Mouse (Mus musculus) CH12.LX (cell line): ENCODE data around the gene Anapc10. TPM values are rescaled to one million over a fixed set of nuclear protein-coding genes. Genes with fewer than 3 reads are reported as not detected.

Experiments used
- DNase-seq: peaks from one replicate; pipeline ENCODE4 v3.0.0-alpha.2; 2013; ENCODE audit errors: extremely low read depth
- H3K27ac ChIP-seq: 2 replicates; pipeline ENCODE4 v1.5.1; 2012; ENCODE audit warnings: low read depth, mild to moderate bottlenecking, control low read depth, moderate library complexity; ENCODE audit not compliant: insufficient read depth
- H3K27me3 ChIP-seq: replicated peaks from 2 replicates; pipeline ENCODE3; 2012; ENCODE audit warnings: inconsistent platforms
- H3K36me3 ChIP-seq, 2 experiments: replicated peaks in 1 of 2; 2 replicates each; pipeline versions ENCODE3 to v1.6.1; 2012; ENCODE audit warnings: inconsistent platforms in 1 of 2, low read length in 1 of 2, mild to moderate bottlenecking in 1 of 2, mixed read lengths in 1 of 2, moderate library complexity in 1 of 2; ENCODE audit not compliant: control insufficient read depth in 1 of 2, insufficient read depth in 1 of 2
- H3K4me1 ChIP-seq, 2 experiments: 2 replicates each; pipeline ENCODE4 v1.6.1; 2012; ENCODE audit warnings: inconsistent platforms in 1 of 2, moderate library complexity in 1 of 2; ENCODE audit not compliant: insufficient read depth in 2 of 2, control insufficient read depth in 1 of 2
- H3K4me2 ChIP-seq: 2 replicates; pipeline ENCODE4 v1.6.1; 2012; ENCODE audit warnings: low read depth, mild to moderate bottlenecking, control low read depth; ENCODE audit not compliant: poor library complexity, insufficient read depth, severe bottlenecking
- H3K4me3 ChIP-seq, 3 experiments: fragments of 150-350 bp in 1 of 3; sonication (generic) in 1 of 3; replicated peaks in 1 of 3; 2 replicates each; pipeline versions ENCODE3 to v1.5.1; 2011 to 2012; ENCODE audit warnings: low read depth in 2 of 3, low read length in 2 of 3, mild to moderate bottlenecking in 2 of 3, moderate library complexity in 2 of 3, control low read depth in 1 of 3, improper control_type of control experiment in 1 of 3, inconsistent platforms in 1 of 3, mixed read lengths in 1 of 3; ENCODE audit not compliant: poor library complexity in 1 of 3
- H3K79me2 ChIP-seq: replicated peaks from 2 replicates; pipeline ENCODE4 v1.6.1; 2012; ENCODE audit warnings: mild to moderate bottlenecking, moderate library complexity; ENCODE audit not compliant: control insufficient read depth, poor library complexity, insufficient read depth, severe bottlenecking; ENCODE audit errors: extremely low read depth
- H3K9ac ChIP-seq: 2 replicates; pipeline ENCODE4 v1.6.1; 2012; ENCODE audit warnings: low read depth, mild to moderate bottlenecking, control low read depth, moderate library complexity; ENCODE audit not compliant: insufficient read depth
- H3K9me3 ChIP-seq: replicated peaks from 2 replicates; pipeline ENCODE3; 2012; ENCODE audit warnings: low read length, inconsistent platforms, mixed read lengths
- BHLHE40 ChIP-seq: IDR thresholded peaks from 2 replicates; pipeline ENCODE4 v1.6.1; 2011; ENCODE audit warnings: mild to moderate bottlenecking, low read depth, low read length, improper control_type of control experiment
- CHD1 ChIP-seq: IDR thresholded peaks from 2 replicates; pipeline ENCODE4 v1.6.1; 2012; ENCODE audit warnings: low read depth, low read length, improper control_type of control experiment, inconsistent platforms
- CTCF ChIP-seq, 2 experiments: IDR thresholded peaks in 1 of 2; conservative IDR thresholded peaks in 1 of 2; 2 replicates each; pipeline ENCODE4 v1.5.1; 2011 to 2012; ENCODE audit warnings: low read depth in 2 of 2, low read length in 2 of 2, improper control_type of control experiment in 1 of 2, inconsistent platforms in 1 of 2, mild to moderate bottlenecking in 1 of 2, moderate library complexity in 1 of 2
- E2F4 ChIP-seq: IDR thresholded peaks from 2 replicates; pipeline ENCODE4 v1.6.1; 2011; ENCODE audit warnings: low read depth, low read length, improper control_type of control experiment; ENCODE audit not compliant: insufficient replicate concordance
- ETS1 ChIP-seq: conservative IDR thresholded peaks from 2 replicates; pipeline ENCODE4 v1.6.1; 2012; ENCODE audit warnings: low read depth, mild to moderate bottlenecking, inconsistent platforms, low read length, improper control_type of control experiment, moderate library complexity
- HCFC1 ChIP-seq: IDR thresholded peaks from 2 replicates; pipeline ENCODE4 v1.6.1; 2012; ENCODE audit warnings: low read depth, mild to moderate bottlenecking, inconsistent platforms, low read length, improper control_type of control experiment
- JUN ChIP-seq: IDR thresholded peaks from 2 replicates; pipeline ENCODE4 v1.6.1; 2011; ENCODE audit warnings: low read depth, mild to moderate bottlenecking, low read length, improper control_type of control experiment, moderate library complexity; ENCODE audit not compliant: insufficient read depth
- MAFK ChIP-seq: IDR thresholded peaks from 2 replicates; pipeline ENCODE4 v1.6.1; 2011; ENCODE audit warnings: low read length, improper control_type of control experiment; ENCODE audit not compliant: insufficient replicate concordance
- MAX ChIP-seq: IDR thresholded peaks from 2 replicates; pipeline ENCODE4 v1.6.1; 2011; ENCODE audit warnings: low read length, improper control_type of control experiment
- MYC ChIP-seq: IDR thresholded peaks from 2 replicates; pipeline ENCODE4 v1.6.1; 2011; ENCODE audit warnings: low read depth, mild to moderate bottlenecking, improper control_type of control experiment, low read length
- NRF1 ChIP-seq: IDR thresholded peaks from 2 replicates; pipeline ENCODE4 v1.6.1; 2014; ENCODE audit warnings: low read depth, mild to moderate bottlenecking, inconsistent platforms, low read length, improper control_type of control experiment, moderate library complexity
- PAX5 ChIP-seq: IDR thresholded peaks from 2 replicates; pipeline ENCODE4 v1.6.1; 2012; ENCODE audit warnings: low read length, inconsistent platforms, mixed read lengths
- RAD21 ChIP-seq: IDR thresholded peaks from 2 replicates; pipeline ENCODE4 v1.6.1; 2011; ENCODE audit warnings: low read depth, mild to moderate bottlenecking, low read length, improper control_type of control experiment, moderate library complexity
- RCOR1 ChIP-seq: conservative IDR thresholded peaks from 2 replicates; pipeline ENCODE4 v1.6.1; 2012; ENCODE audit warnings: low read depth, mild to moderate bottlenecking, inconsistent platforms, low read length, improper control_type of control experiment
- SIN3A ChIP-seq: IDR thresholded peaks from 2 replicates; pipeline ENCODE4 v1.6.1; 2012; ENCODE audit warnings: low read length, improper control_type of control experiment, inconsistent platforms
- SMC3 ChIP-seq: IDR thresholded peaks from 2 replicates; pipeline ENCODE4 v1.6.1; 2011; ENCODE audit warnings: low read depth, low read length, improper control_type of control experiment
- TBP ChIP-seq: conservative IDR thresholded peaks from 2 replicates; pipeline ENCODE4 v1.6.1; 2011; ENCODE audit warnings: low read depth, low read length, improper control_type of control experiment
- TCF12 ChIP-seq: IDR thresholded peaks from 2 replicates; pipeline ENCODE4 v1.6.1; 2014; ENCODE audit warnings: low read depth, mild to moderate bottlenecking, inconsistent platforms, low read length, improper control_type of control experiment
- UBTF ChIP-seq: IDR thresholded peaks from 2 replicates; pipeline ENCODE4 v1.6.1; 2012; ENCODE audit warnings: low read depth, mild to moderate bottlenecking, inconsistent platforms, low read length, improper control_type of control experiment, moderate library complexity
- USF1 ChIP-seq: IDR thresholded peaks from 2 replicates; pipeline ENCODE4 v1.6.1; 2014; ENCODE audit warnings: low read depth, mild to moderate bottlenecking, inconsistent platforms, low read length, improper control_type of control experiment
- USF2 ChIP-seq: conservative IDR thresholded peaks from 2 replicates; pipeline ENCODE4 v1.6.1; 2011; ENCODE audit warnings: low read depth, low read length, improper control_type of control experiment
- ZC3H11A ChIP-seq: IDR thresholded peaks from 2 replicates; pipeline ENCODE4 v1.6.1; 2012; ENCODE audit warnings: low read depth, mild to moderate bottlenecking, inconsistent platforms, low read length, improper control_type of control experiment
- ZMIZ1 ChIP-seq: IDR thresholded peaks from 2 replicates; pipeline ENCODE4 v1.6.1; 2012; ENCODE audit warnings: low read depth, mild to moderate bottlenecking, inconsistent platforms, low read length, improper control_type of control experiment
- ZNF384 ChIP-seq: IDR thresholded peaks from 2 replicates; pipeline ENCODE4 v1.6.1; 2012; ENCODE audit warnings: low read depth, low read length, improper control_type of control experiment, inconsistent platforms
- dilution Hi-C: fragments of 300-500 bp; cut with MboI; formaldehyde crosslinking; loops from 2 replicates; pipeline ENCODE4 v1.14.3; 2020; ENCODE audit warnings: low sequenced_read_pairs; ENCODE audit not compliant: extremely low pct_unique_long_range_greater_than_20kb, extremely low pct_ligation_motif_present
- in situ Hi-C: fragments of 300-500 bp; cut with MboI; formaldehyde crosslinking; loops from 3 replicates; pipeline ENCODE4 v1.14.3; 2019; ENCODE audit warnings: low sequenced_read_pairs, low pct_ligation_motif_present, low pct_unique_long_range_greater_than_20kb, mixed read lengths
- polyA plus RNA-seq: library from polyadenylated mRNA; unstranded; fragments of >175 nt; gene quantifications from 2 replicates; pipeline ENCODE4 v1.2.1, GENCODE M21; 2012; ENCODE audit warnings: low read depth; ENCODE audit not compliant: insufficient read length
- total RNA-seq, 2 experiments: library from RNA; depleted of rRNA; stranded (reverse); fragments of 300-350 nt in 1 of 2; fragments of >200 nt in 1 of 2; gene quantifications; 2 replicates each; pipeline ENCODE4 v1.2.3; 2012 to 2014

The Anapc10 gene
- total and polyA plus RNA-seq, 3 experiments, result 9.7 to 25.2 (median 22.3) TPM

GRCm38 (mm10) chr8:79734304-79734703, 22.7 kb downstream of the Anapc10 start:
- H3K79me2 ChIP-seq, result no peaks in the 10 kb centered on the region
- H3K4me2 ChIP-seq, result no peak overlapping the region
- no peaks in the 10 kb centered on the region for H3K27me3 ChIP-seq
- no peak overlapping the region for H3K27ac ChIP-seq
- dilution Hi-C loops, result no loop called here
- no peak for TF ChIP-seq E2F4
- TF ChIP-seq HCFC1, result no peak
- 0 out of 2 replicates have a peak, but pooled peaks have one; percentile 9 for TF ChIP-seq ZNF384
- TF ChIP-seq NRF1, result no peak
- no peak for TF ChIP-seq TCF12
- no peak for TF ChIP-seq USF1
- TF ChIP-seq MAFK, result no peak
- TF ChIP-seq JUN, result no peak
- TF ChIP-seq CHD1, result no peak
- TF ChIP-seq ZMIZ1, result no peak
- TF ChIP-seq RAD21, result peak; percentile 89
- no peak for TF ChIP-seq TBP
- TF ChIP-seq MYC, result no peak
- no peak for TF ChIP-seq PAX5
- no peak for TF ChIP-seq RCOR1
- no peak for TF ChIP-seq USF2
- peak; percentile 67 to 81 for TF ChIP-seq CTCF (conservative IDR thresholded peaks at IDR 0.05 in 1 of 2, IDR thresholded peaks at IDR 0.05 in 1 of 2; ENCODE audit: low read depth in 2 of 2, low read length in 2 of 2)
- TF ChIP-seq BHLHE40, result no peak
- no peak for TF ChIP-seq ZC3H11A
- TF ChIP-seq UBTF, result no peak
- no peak for TF ChIP-seq SIN3A
- TF ChIP-seq SMC3, result peak; percentile 74
- TF ChIP-seq MAX, result no peak
- TF ChIP-seq ETS1, result no peak
- H3K4me3 ChIP-seq, result no peak overlapping the region
- H3K4me1 ChIP-seq, result no peaks in the 10 kb centered on the region
- peaks cover 2 to 40% of the 10 kb centered on the region in 2 experiments for H3K36me3 ChIP-seq
- peak; percentile 64 for DNase-seq
- in situ Hi-C loops, result loop anchor here (10.0 to 25.0 kb wide), 2 partner anchors 328 to 750 kb away; partner anchors contain the start of gene Hhip
- H3K9me3 ChIP-seq, result no peaks in the 10 kb centered on the region
- no peak overlapping the region for H3K9ac ChIP-seq
